Mouse (Mus musculus): ENCODE measurements at regions not wholly inside any gene's neighbourhood (a gene's known extent, or its start where the extent isn't known, plus 50 kb on each side); places are given as distances from the start of the nearest gene placed in this dataset.
A peak's percentile ranks its signal among the peaks of the same experiment; 100 is the strongest.

DNA sequence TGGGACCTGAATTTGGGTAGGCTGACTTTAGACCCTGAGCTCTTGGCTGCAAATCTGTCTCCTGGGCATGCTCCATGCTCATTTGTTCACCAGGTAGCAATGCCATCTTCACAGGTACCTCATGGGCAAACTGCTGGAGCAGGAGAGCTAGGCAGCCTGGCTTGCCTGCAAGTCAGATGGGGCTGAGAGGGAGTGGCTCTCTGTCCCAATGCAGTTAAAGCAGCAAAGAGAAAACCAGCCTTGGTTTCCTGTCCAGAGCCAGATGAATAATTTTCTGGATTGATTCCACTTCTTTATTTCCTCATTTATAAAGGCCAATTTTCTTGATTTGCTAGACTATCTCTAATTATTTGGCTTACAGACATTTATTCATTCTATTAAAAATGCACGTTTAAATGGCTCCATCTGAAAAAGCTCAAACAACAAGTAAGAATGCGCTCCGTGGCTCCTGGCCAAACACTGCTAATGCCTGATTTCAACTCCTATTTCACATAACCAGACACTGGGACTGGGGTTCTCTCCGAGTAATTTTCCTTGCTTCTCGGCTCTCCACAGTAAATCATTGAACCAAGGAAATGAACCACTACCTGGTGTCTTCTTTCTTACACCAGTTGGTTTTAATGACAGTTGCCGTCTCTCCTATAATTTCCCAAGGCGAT is 60.5 kb downstream of the Rsl24d1 start:
- Histone ChIP-seq H3K9ac (ENCODE audit: low read depth, poor library complexity, severe bottlenecking) (no peak overlapping the region), H3K4me3 (ENCODE audit: low read depth, low read length) (no peak overlapping the region), H3K4me1 (ENCODE audit: control insufficient read depth, insufficient read depth, low read length) (no peaks in the 10 kb centered on the region), H3K27me3 (ENCODE audit: control insufficient read depth, insufficient read depth, low read length, poor library complexity, severe bottlenecking) (no peaks in the 10 kb centered on the region), H3K9me3 (replicated peaks; ENCODE audit: control insufficient read depth, insufficient read depth, low read length, poor library complexity, severe bottlenecking) (peaks cover 13% of the 10 kb centered on the region), H3K27ac (ENCODE audit: insufficient read depth, low read length) (no peak overlapping the region), H3K36me3 (ENCODE audit: control insufficient read depth, insufficient read depth, low read length, poor library complexity, severe bottlenecking) (no peaks in the 10 kb centered on the region)
- TF ChIP-seq POLR2A (IDR thresholded peaks at IDR 0.05; ENCODE audit: insufficient read depth, low read length) = no peak
- no peak for TF ChIP-seq CTCF (IDR thresholded peaks at IDR 0.05; ENCODE audit: low read depth, low read length)
- no peak for TF ChIP-seq EP300 (IDR thresholded peaks at IDR 0.05; ENCODE audit: insufficient read depth, low read depth, low read length)

DNA sequence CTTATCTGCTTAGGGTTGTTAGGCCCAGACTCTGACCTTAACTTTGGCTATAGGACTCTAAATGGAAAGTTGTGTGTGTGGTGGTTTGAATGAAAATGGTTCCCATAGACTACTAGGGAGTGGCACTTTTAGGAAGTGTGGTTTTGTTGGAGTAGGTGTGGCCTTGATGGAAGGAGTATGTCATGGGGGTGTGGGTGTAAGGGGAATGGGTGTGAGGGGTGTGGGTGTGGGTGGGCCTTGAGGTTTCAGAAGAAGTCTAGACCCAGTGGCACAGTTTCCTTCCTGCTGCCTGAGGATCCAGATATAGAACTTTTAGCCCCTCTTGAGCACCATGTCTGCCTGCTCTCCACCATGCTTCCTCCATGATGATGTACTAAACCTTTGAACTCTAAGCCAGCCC is 63.4 kb downstream of the Rsl24d1 start:
- TF ChIP-seq EP300 (IDR thresholded peaks at IDR 0.05; ENCODE audit: insufficient read depth, low read depth, low read length) = no peak
- TF ChIP-seq CTCF (IDR thresholded peaks at IDR 0.05; ENCODE audit: low read depth, low read length) = no peak
- no peak for TF ChIP-seq POLR2A (IDR thresholded peaks at IDR 0.05; ENCODE audit: insufficient read depth, low read length)
- Histone ChIP-seq H3K9me3 (replicated peaks; ENCODE audit: control insufficient read depth, insufficient read depth, low read length, poor library complexity, severe bottlenecking) (peaks cover 1% of the 10 kb centered on the region; the same call in 1 of the 2 replicates), H3K9ac (ENCODE audit: low read depth, poor library complexity, severe bottlenecking) (no peak overlapping the region), H3K4me1 (ENCODE audit: control insufficient read depth, insufficient read depth, low read length) (no peaks in the 10 kb centered on the region), H3K4me3 (ENCODE audit: low read depth, low read length) (no peak overlapping the region), H3K36me3 (ENCODE audit: control insufficient read depth, insufficient read depth, low read length, poor library complexity, severe bottlenecking) (no peaks in the 10 kb centered on the region), H3K27ac (ENCODE audit: insufficient read depth, low read length) (no peak overlapping the region), H3K27me3 (ENCODE audit: control insufficient read depth, insufficient read depth, low read length, poor library complexity, severe bottlenecking) (no peaks in the 10 kb centered on the region)

DNA sequence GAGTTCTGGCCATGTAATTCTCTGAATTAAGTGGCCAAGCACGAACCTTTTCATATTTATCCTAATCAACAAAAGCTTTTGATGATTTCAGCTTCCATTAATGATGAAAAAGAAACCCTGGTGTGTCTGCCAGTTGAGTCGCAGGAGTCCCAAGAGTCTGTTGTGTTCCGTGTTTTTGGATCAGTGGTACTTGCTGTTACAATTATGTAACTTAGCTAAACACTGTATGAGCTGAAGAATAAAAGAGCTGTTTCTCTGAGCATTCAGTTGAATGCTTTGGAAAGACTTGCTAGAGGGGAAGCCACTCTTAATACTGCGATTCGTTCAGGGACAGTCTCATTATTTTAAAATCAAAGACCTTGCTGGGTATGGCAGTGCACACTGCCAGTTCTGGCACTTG is 70.1 kb downstream of the Rsl24d1 start:
- H3K36me3 ChIP-seq (ENCODE audit: control insufficient read depth, insufficient read depth, low read length, poor library complexity, severe bottlenecking) = no peaks in the 10 kb centered on the region
- H3K9me3 ChIP-seq (replicated peaks; ENCODE audit: control insufficient read depth, insufficient read depth, low read length, poor library complexity, severe bottlenecking) = no peaks in the 10 kb centered on the region; the same call in 1 of the 2 replicates
- H3K9ac ChIP-seq (ENCODE audit: low read depth, poor library complexity, severe bottlenecking) = no peak overlapping the region
- TF ChIP-seq EP300 (IDR thresholded peaks at IDR 0.05; ENCODE audit: insufficient read depth, low read depth, low read length) (no peak), POLR2A (IDR thresholded peaks at IDR 0.05; ENCODE audit: insufficient read depth, low read length) (no peak), CTCF (IDR thresholded peaks at IDR 0.05; ENCODE audit: low read depth, low read length) (no peak)
- H3K27ac ChIP-seq (ENCODE audit: insufficient read depth, low read length) = no peak overlapping the region
- H3K4me1 ChIP-seq (ENCODE audit: control insufficient read depth, insufficient read depth, low read length) = no peaks in the 10 kb centered on the region
- H3K4me3 ChIP-seq (ENCODE audit: low read depth, low read length) = no peak overlapping the region
- no peaks in the 10 kb centered on the region for H3K27me3 ChIP-seq (ENCODE audit: control insufficient read depth, insufficient read depth, low read length, poor library complexity, severe bottlenecking)

DNA sequence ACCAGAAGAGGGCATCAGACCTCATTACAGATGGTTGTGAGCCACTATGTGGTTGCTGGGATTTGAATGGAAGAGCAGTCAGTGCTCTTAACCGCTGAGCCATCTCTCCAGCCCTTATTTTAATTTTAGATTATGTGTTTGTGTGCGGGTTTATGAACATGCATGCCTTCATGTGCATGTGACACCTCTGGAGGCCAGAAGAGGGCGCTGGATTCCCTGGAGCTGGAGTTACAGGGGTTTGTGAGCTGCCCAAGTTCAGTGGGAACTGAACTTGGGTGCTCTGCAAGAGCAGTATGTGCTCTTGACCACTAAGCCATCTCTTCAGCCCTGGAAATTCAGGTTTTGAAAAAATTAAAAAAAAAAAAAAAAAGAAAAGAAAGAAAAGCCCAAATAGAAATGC is 71.7 kb downstream of the Rsl24d1 start:
- Histone ChIP-seq H3K4me1 (ENCODE audit: control insufficient read depth, insufficient read depth, low read length) (no peaks in the 10 kb centered on the region), H3K36me3 (ENCODE audit: control insufficient read depth, insufficient read depth, low read length, poor library complexity, severe bottlenecking) (no peaks in the 10 kb centered on the region), H3K9me3 (replicated peaks; ENCODE audit: control insufficient read depth, insufficient read depth, low read length, poor library complexity, severe bottlenecking) (no peaks in the 10 kb centered on the region; the same call in 1 of the 2 replicates), H3K4me3 (ENCODE audit: low read depth, low read length) (no peak overlapping the region), H3K27me3 (ENCODE audit: control insufficient read depth, insufficient read depth, low read length, poor library complexity, severe bottlenecking) (no peaks in the 10 kb centered on the region), H3K27ac (ENCODE audit: insufficient read depth, low read length) (no peak overlapping the region), H3K9ac (ENCODE audit: low read depth, poor library complexity, severe bottlenecking) (no peak overlapping the region)
- peak; percentile 86 for TF ChIP-seq CTCF (IDR thresholded peaks at IDR 0.05; ENCODE audit: low read depth, low read length)
- TF ChIP-seq POLR2A (IDR thresholded peaks at IDR 0.05; ENCODE audit: insufficient read depth, low read length) = no peak
- no peak for TF ChIP-seq EP300 (IDR thresholded peaks at IDR 0.05; ENCODE audit: insufficient read depth, low read depth, low read length)

DNA sequence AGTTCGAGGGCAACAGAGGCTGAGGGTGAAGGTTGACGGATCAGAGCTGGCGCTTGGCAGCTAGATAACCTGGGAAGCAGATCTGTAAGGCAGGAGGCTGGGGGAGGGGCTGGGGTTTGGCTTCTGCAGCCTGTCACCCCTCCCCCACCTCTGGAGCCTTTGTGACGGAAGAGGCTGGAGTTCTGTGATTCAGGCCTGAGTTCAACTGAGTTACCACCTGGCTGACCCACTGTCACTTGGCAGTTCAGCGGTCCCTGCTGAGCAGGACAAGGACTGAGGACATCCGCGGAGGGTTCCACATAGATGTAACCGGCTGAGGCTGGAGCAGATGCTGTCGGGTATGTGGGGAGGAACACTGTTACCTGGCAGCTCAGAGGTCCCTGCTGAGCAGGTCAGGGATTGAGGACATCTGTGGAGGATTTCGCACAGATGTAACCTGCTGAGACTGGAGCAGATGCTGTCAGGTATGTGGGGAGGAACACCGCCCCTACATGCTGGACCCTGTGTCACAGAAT is 79.1 kb downstream of the Rsl24d1 start:
- Histone ChIP-seq H3K9ac (ENCODE audit: low read depth, poor library complexity, severe bottlenecking) (no peak overlapping the region), H3K27ac (ENCODE audit: insufficient read depth, low read length) (no peak overlapping the region), H3K4me3 (ENCODE audit: low read depth, low read length) (peak overlapping the region; percentile 24), H3K27me3 (ENCODE audit: control insufficient read depth, insufficient read depth, low read length, poor library complexity, severe bottlenecking) (no peaks in the 10 kb centered on the region), H3K36me3 (ENCODE audit: control insufficient read depth, insufficient read depth, low read length, poor library complexity, severe bottlenecking) (no peaks in the 10 kb centered on the region), H3K9me3 (replicated peaks; ENCODE audit: control insufficient read depth, insufficient read depth, low read length, poor library complexity, severe bottlenecking) (no peaks in the 10 kb centered on the region), H3K4me1 (ENCODE audit: control insufficient read depth, insufficient read depth, low read length) (no peaks in the 10 kb centered on the region)
- TF ChIP-seq CTCF (IDR thresholded peaks at IDR 0.05; ENCODE audit: low read depth, low read length) (no peak), EP300 (IDR thresholded peaks at IDR 0.05; ENCODE audit: insufficient read depth, low read depth, low read length) (0 out of 2 replicates have a peak, but pooled peaks have one; percentile 36)

DNA sequence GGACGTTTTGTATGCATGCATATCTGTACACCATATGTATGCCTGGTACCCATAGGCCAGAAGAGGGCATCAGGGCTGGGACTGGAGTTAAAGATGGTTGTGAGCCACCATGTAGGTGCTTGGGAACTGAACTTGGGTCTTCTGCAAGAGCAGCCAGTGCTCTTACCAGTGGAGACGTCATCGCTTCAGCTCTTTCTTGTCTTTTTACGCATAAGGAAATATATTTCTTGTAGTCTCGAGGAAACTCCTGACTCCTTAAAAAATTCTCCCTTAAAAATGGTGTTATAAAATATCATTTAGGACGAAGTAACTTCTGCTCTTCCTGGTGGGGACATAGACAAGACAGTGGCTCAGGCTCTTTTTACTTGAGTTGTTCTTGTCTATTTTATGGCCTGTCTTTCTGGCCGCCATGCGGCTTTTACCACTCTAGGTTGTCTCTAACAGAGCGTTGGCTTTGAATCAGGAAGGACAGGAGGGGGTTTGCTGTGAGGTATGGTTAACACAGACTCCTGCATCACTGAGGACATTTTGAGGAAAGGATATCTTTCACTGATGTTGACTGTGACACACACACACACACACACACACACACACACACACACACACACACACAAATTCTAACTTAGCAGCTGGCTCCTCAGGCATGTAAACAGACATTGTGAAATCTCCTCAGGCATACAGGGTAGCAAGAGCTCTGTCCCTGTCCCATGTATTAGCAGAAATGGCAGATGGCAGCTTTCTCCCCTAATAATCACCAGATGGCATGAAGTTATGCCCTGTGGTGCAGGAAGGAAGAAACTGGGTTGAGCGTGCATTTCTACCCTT is 85.2 kb downstream of the Rsl24d1 start:
- Histone ChIP-seq H3K36me3 (ENCODE audit: control insufficient read depth, insufficient read depth, low read length, poor library complexity, severe bottlenecking) (no peaks in the 10 kb centered on the region), H3K9me3 (replicated peaks; ENCODE audit: control insufficient read depth, insufficient read depth, low read length, poor library complexity, severe bottlenecking) (no peaks in the 10 kb centered on the region), H3K9ac (ENCODE audit: low read depth, poor library complexity, severe bottlenecking) (no peak overlapping the region), H3K27me3 (ENCODE audit: control insufficient read depth, insufficient read depth, low read length, poor library complexity, severe bottlenecking) (no peaks in the 10 kb centered on the region), H3K4me3 (ENCODE audit: low read depth, low read length) (no peak overlapping the region), H3K27ac (ENCODE audit: insufficient read depth, low read length) (no peak overlapping the region), H3K4me1 (ENCODE audit: control insufficient read depth, insufficient read depth, low read length) (no peaks in the 10 kb centered on the region)
- no peak for TF ChIP-seq CTCF (IDR thresholded peaks at IDR 0.05; ENCODE audit: low read depth, low read length)
- no peak for TF ChIP-seq POLR2A (IDR thresholded peaks at IDR 0.05; ENCODE audit: insufficient read depth, low read length)
- no peak for TF ChIP-seq EP300 (IDR thresholded peaks at IDR 0.05; ENCODE audit: insufficient read depth, low read depth, low read length)

Measured in ES-Bruce4 (cell line).